Mouse (Mus musculus) brain, embryonic 14.5 days (tissue): Measurements from ENCODE around the gene Tead4.

Source experiments
- CTCF ChIP-seq: fragments of 200-500 bp; IDR thresholded peaks from 2 replicates; pipeline ENCODE4 v1.5.1; 2012; ENCODE audit warnings: inconsistent platforms, mild to moderate bottlenecking, moderate library complexity, borderline replicate concordance; ENCODE audit not compliant: insufficient read depth, insufficient read length; ENCODE audit errors: extremely low read depth
- POLR2A ChIP-seq: fragments of 200-500 bp; IDR thresholded peaks from 2 replicates; pipeline ENCODE4 v1.6.1; 2012; ENCODE audit warnings: mild to moderate bottlenecking, inconsistent platforms, borderline replicate concordance; ENCODE audit not compliant: poor library complexity, insufficient read depth, insufficient read length, severe bottlenecking; ENCODE audit errors: extremely low read depth

DNA sequence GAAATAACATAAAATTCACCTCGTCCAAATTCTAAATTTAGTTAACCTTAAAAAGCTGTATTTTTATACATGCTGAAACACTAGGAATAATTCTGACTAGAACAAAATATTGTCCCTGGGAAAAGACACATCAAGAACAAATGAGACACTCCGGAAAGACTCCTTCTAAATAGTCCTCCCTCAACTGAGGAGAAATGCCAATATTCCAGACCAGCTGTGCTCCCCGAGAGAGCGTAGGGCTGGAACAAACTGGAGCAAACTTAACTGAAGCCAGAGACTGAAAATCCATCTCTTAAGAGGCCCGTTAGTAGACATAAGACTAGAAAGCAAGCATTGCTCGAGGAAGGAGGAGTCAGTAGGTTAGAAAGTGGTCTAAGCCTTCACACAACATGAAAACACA lies 46.2 kb upstream of the Tead4 start:
- TF ChIP-seq CTCF (no peak), POLR2A (no peak)
